Mouse (Mus musculus) cortical plate, adult 2 months (tissue): ENCODE measurements around the gene Usp7. TPM values are rescaled to one million over a fixed set of nuclear protein-coding genes. Genes with fewer than 3 reads are reported as not detected.

Experiments used
- H3K27ac ChIP-seq: fragments of 200-500 bp; 2 replicates; pipeline ENCODE4 v1.5.1; 2012; ENCODE audit warnings: low read length, control low read depth, inconsistent platforms; ENCODE audit not compliant: insufficient read depth
- H3K4me1 ChIP-seq: fragments of 200-500 bp; 2 replicates; pipeline ENCODE4 v1.6.1; 2011; ENCODE audit warnings: low read length; ENCODE audit not compliant: control insufficient read depth, insufficient read depth
- H3K4me3 ChIP-seq: fragments of 200-500 bp; 2 replicates; pipeline ENCODE4 v1.5.1; 2011; ENCODE audit warnings: mild to moderate bottlenecking, low read length, control low read depth; ENCODE audit not compliant: insufficient read depth
- CTCF ChIP-seq: fragments of 200-500 bp; IDR thresholded peaks from 2 replicates; pipeline ENCODE4 v1.5.1; 2011; ENCODE audit warnings: mild to moderate bottlenecking, control low read depth, low read length; ENCODE audit not compliant: insufficient read depth; ENCODE audit errors: extremely low read depth
- POLR2A ChIP-seq: fragments of 200-500 bp; IDR thresholded peaks from 2 replicates; pipeline ENCODE4 v1.6.1; 2011; ENCODE audit warnings: mild to moderate bottlenecking, low read length, control low read depth; ENCODE audit not compliant: insufficient read depth; ENCODE audit errors: extremely low read depth
- polyA plus RNA-seq: library from polyadenylated mRNA; depleted of rRNA; stranded (reverse); fragments of >200 nt; gene quantifications from 2 replicates; pipeline ENCODE4 v1.2.3, GENCODE M21; 2012

Gene Usp7
- polyA plus RNA-seq, 1 experiment, result 96.0 TPM

- H3K4me3 ChIP-seq, result no peak overlapping the region
- no peak for TF ChIP-seq POLR2A
- no peak for TF ChIP-seq CTCF
- H3K27ac ChIP-seq, result no peak overlapping the region
Observed at GRCm38 (mm10) chr16:8743989-8744388, 48.1 kb downstream of the Usp7 start.

GRCm38 (mm10) chr16:8741697-8742096, 50.4 kb downstream of the Usp7 start:
- no peaks in the 10 kb centered on the region; the same call in 1 of the 2 replicates for H3K4me1 ChIP-seq
- no peak overlapping the region for H3K27ac ChIP-seq
- no peak overlapping the region for H3K4me3 ChIP-seq
- TF ChIP-seq CTCF (no peak), POLR2A (no peak)

More at GRCm38 (mm10) chr16:8743989-8744388, 48.1 kb downstream of the Usp7 start:
- no peaks in the 10 kb centered on the region; the same call in 1 of the 2 replicates for H3K4me1 ChIP-seq

GRCm38 (mm10) chr16:8741110-8741509, 51.0 kb downstream of the Usp7 start:
- H3K4me3 ChIP-seq, result no peak overlapping the region
- no peaks in the 10 kb centered on the region; the same call in 1 of the 2 replicates for H3K4me1 ChIP-seq
- H3K27ac ChIP-seq, result no peak overlapping the region
- TF ChIP-seq CTCF, result no peak
- no peak for TF ChIP-seq POLR2A

GRCm38 (mm10) chr16:8738542-8739514, 53.3 kb downstream of the Usp7 start:
- Histone ChIP-seq H3K4me1 (peaks cover 13% of the 10 kb centered on the region), H3K4me3 (peak overlapping the region; percentile 55), H3K27ac (peak overlapping the region; percentile 98; the same call in 1 of the 2 replicates)
- no peak for TF ChIP-seq CTCF
- TF ChIP-seq POLR2A, result 0 out of 2 replicates have a peak, but pooled peaks have one; percentile 33

- peak overlapping the region; percentile 92 for H3K4me3 ChIP-seq
- peaks cover 13% of the 10 kb centered on the region for H3K4me1 ChIP-seq
- no peak overlapping the region for H3K27ac ChIP-seq
- TF ChIP-seq POLR2A, result no peak
- no peak for TF ChIP-seq CTCF
Observed at GRCm38 (mm10) chr16:8737666-8738541, 54.2 kb downstream of the Usp7 start.

GRCm38 (mm10) chr16:8737341-8737665, 54.8 kb downstream of the Usp7 start:
- no peak for TF ChIP-seq POLR2A
- no peak for TF ChIP-seq CTCF
- Histone ChIP-seq H3K27ac (no peak overlapping the region), H3K4me1 (peaks cover 13% of the 10 kb centered on the region), H3K4me3 (peak overlapping the region; percentile 92)

GRCm38 (mm10) chr16:8736757-8737156, 55.4 kb downstream of the Usp7 start:
- TF ChIP-seq POLR2A, result no peak
- no peak for TF ChIP-seq CTCF
- Histone ChIP-seq H3K4me3 (peak overlapping the region; percentile 92), H3K27ac (no peak overlapping the region), H3K4me1 (peaks cover 13% of the 10 kb centered on the region)

GRCm38 (mm10) chr16:8736032-8736431, 56.1 kb downstream of the Usp7 start:
- TF ChIP-seq POLR2A (no peak), CTCF (no peak)
- H3K4me3 ChIP-seq, result peak overlapping the region; percentile 92
- peaks cover 13% of the 10 kb centered on the region for H3K4me1 ChIP-seq
- H3K27ac ChIP-seq, result no peak overlapping the region

- H3K27ac ChIP-seq, result no peak overlapping the region
- H3K4me3 ChIP-seq, result no peak overlapping the region
- H3K4me1 ChIP-seq, result peaks cover 18% of the 10 kb centered on the region
- no peak for TF ChIP-seq CTCF
- TF ChIP-seq POLR2A, result no peak
Observed at GRCm38 (mm10) chr16:8734693-8735092, 57.4 kb downstream of the Usp7 start.
